Mouse (Mus musculus): ENCODE results near the gene Rpl29.

DNA sequence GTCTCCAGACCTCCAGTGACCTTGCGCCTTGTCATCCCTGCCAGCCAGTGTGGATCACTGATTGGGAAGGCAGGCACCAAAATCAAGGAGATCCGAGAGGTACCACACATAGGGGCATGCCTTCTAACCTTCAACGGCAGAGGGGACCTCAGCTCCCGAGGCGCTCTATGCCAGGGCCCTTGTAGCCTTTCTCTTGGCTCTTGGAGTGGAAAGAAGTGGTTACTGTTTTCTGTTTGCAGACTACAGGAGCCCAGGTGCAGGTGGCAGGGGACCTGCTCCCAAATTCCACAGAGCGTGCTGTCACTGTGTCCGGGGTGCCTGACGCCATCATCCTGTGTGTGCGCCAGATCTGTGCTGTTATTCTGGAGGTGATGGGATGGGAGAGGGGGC is 31.8 kb downstream of the Rpl29 start:
- TF ChIP-seq EP300 (IDR thresholded peaks at IDR 0.05; ENCODE audit: low read length): no peak
- no peak for TF ChIP-seq CTCF (conservative IDR thresholded peaks at IDR 0.05 in 1 of 2, IDR thresholded peaks at IDR 0.05 in 1 of 2; ENCODE audit: low read depth in 2 of 2, low read length in 2 of 2)
- no peak for TF ChIP-seq USF1 (IDR thresholded peaks at IDR 0.05; ENCODE audit: low read depth, low read length)
- TF ChIP-seq POLR2A (IDR thresholded peaks at IDR 0.05; ENCODE audit: low read depth, low read length): no peak

All from CH12.LX (cell line).